Mouse (Mus musculus): ENCODE data around the gene Sdhc. TPM values are rescaled to one million over a fixed set of nuclear protein-coding genes. Genes with fewer than 3 reads are reported as not detected.

The Sdhc gene
- polyA plus RNA-seq (2012; rRNA removed) = 101 and 123 TPM in 2 replicates

DNA sequence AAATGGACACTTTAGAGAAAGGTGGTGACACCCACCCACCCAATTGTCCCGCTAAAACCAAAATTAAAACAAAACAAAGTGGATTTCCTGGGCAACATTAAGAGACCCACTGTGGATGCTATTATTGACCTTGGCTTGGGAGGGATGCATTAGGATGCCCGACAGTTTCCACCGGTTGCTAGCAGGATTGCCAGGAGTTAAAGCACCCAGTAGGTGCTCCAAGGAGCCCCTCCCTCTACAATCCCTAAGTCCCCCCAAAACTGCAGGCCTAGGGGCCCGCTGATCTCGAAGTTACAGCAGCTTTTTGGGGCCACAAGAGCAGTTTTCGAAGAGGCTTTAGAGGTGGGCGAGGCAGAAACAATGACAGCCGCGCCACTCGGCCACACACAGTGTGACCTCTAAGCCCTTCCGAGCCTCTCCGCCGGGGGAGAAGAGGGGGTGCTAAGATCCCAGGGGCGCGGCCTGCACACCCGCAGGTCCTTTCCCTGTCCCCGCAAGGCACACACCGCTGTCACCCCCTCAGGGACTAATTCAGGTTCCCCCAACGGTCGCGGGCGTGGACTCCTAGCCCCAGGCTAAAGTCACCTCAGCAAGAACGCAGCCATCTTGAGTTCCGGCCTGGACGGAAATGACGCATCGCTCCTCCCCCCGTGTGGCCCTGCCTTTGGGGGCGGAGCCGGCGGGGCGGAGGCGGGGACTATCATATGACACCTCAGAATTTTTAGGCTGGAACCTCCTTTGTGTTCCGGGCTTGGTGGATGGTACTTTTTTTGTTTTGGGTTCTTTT, at the start of gene Sdhc, which contains the start of gene Mpz:
Sdhc (minus strand) TSS at position 630 of the 787 bp plus-strand sequence.
Mpz (plus strand) TSS at position 738 of the 787 bp plus-strand sequence.

DNA sequence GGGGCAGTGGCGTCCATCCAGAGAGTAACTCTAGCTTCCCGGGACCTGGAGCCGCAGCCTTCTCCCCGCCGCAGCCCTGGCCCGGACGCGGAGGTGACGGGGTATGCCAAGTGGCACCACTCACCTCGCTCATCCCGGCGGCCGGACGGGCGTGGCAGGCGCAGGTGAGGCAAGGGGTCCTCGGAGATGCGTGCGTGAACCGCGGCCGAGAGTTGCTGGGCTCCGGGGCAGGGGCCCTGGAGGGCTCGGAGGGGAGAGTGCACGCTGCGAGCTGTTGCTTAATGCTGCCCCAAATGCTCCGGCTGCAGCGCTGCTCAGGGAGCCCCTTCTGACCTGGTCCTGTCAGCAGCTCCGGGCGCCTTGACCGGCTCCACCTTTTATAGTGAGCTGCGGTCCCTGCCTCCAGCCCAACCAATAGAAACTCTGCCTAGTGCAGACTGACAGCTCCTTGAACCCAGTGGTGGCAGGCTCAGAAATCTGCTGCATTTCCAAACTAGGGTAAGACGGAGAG, 45.5 kb upstream of the Sdhc start, which contains the start of gene Pcp4l1:
Pcp4l1 (minus strand) TSS at position 382 of the 511 bp plus-strand sequence.

DNA sequence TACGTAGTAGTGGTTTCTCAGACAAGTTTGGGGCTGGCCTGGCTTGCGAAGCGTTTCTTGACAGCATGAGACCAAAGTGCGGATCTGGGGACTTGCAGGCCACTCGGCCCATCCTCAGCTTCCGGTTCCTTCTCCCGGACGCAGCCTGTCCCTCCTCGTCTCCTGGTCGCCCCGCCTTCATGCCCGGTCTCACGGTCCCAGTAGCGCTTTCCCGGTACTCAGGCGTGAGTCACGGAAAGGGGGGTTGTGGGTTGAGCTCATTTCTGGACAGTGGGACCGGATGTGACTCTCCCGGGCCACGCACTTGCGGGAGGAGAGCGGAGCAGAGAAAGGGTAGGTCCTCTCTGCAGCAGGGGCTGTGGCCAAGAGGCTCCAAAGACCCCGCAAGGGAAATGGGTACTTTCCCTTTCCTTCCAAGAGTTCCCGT, 36.5 kb downstream of the Sdhc start, which contains the start of gene Cfap126:
Cfap126 (plus strand) TSS at position 46 of the 427 bp plus-strand sequence.

Other genes with a start within 250 kb of the Sdhc start
- gene Fcrlb, start 237.7 kb downstream of the Sdhc start, polyA plus RNA-seq (2012; rRNA removed) = 0.03 and 0.09 TPM in 2 replicates
- 0.21 and 0.35 TPM in 2 replicates for gene Fcrla, start 223.0 kb downstream of the Sdhc start, polyA plus RNA-seq (2012; rRNA removed)
- 2.3 and 3.0 TPM in 2 replicates for gene Fcgr2b, start 174.1 kb downstream of the Sdhc start, polyA plus RNA-seq (2012; rRNA removed)
- 2.2 and 3.8 TPM in 2 replicates for gene Fcgr4, start 131.7 kb downstream of the Sdhc start, polyA plus RNA-seq (2012; rRNA removed)
- 14.0 and 18.2 TPM in 2 replicates for gene Fcgr3, start 85.7 kb downstream of the Sdhc start, polyA plus RNA-seq (2012; rRNA removed)
- 2.0 and 2.2 TPM in 2 replicates for gene Cfap126, start 36.7 kb downstream of the Sdhc start, polyA plus RNA-seq (2012; rRNA removed)
- 0.08 and 0.11 TPM in 2 replicates for gene Mpz, start 108 bp upstream of the Sdhc start, polyA plus RNA-seq (2012; rRNA removed)
- 1.0 and 1.1 TPM in 2 replicates for gene Pcp4l1, start 45.7 kb upstream of the Sdhc start, polyA plus RNA-seq (2012; rRNA removed)
- gene Nr1i3, start 63.4 kb upstream of the Sdhc start, polyA plus RNA-seq (2012; rRNA removed) = 0.59 and 0.90 TPM in 2 replicates
- gene Tomm40l, start 71.9 kb upstream of the Sdhc start, polyA plus RNA-seq (2012; rRNA removed) = 10.6 and 11.9 TPM in 2 replicates
- gene Apoa2, start 74.5 kb upstream of the Sdhc start, polyA plus RNA-seq (2012; rRNA removed) = 2,548 and 2,817 TPM in 2 replicates
- 41.9 and 56.5 TPM in 2 replicates for gene Fcer1g, start 83.8 kb upstream of the Sdhc start, polyA plus RNA-seq (2012; rRNA removed)
- 0.18 and 0.24 TPM in 2 replicates for gene Adamts4, start 99.8 kb upstream of the Sdhc start, polyA plus RNA-seq (2012; rRNA removed)
- 80.1 and 91.3 TPM in 2 replicates for gene Ndufs2, start 100.8 kb upstream of the Sdhc start, polyA plus RNA-seq (2012; rRNA removed)
- gene B4galt3, start 119.7 kb upstream of the Sdhc start, polyA plus RNA-seq (2012; rRNA removed) = 12.0 and 15.2 TPM in 2 replicates
- 138 and 165 TPM in 2 replicates for gene Ppox, start 130.6 kb upstream of the Sdhc start, polyA plus RNA-seq (2012; rRNA removed)
- gene Usp21, start 137.4 kb upstream of the Sdhc start, polyA plus RNA-seq (2012; rRNA removed) = 16.5 and 19.1 TPM in 2 replicates
- 21.5 and 27.7 TPM in 2 replicates for gene Ufc1, start 144.4 kb upstream of the Sdhc start, polyA plus RNA-seq (2012; rRNA removed)
- 15.6 and 18.6 TPM in 2 replicates for gene Dedd, start 178.5 kb upstream of the Sdhc start, polyA plus RNA-seq (2012; rRNA removed)
- 20.0 and 23.2 TPM in 2 replicates for gene Nit1, start 195.0 kb upstream of the Sdhc start, polyA plus RNA-seq (2012; rRNA removed)
- 41.8 and 44.2 TPM in 2 replicates for gene Pfdn2, start 195.1 kb upstream of the Sdhc start, polyA plus RNA-seq (2012; rRNA removed)
- gene Klhdc9, start 210.2 kb upstream of the Sdhc start, polyA plus RNA-seq (2012; rRNA removed) = 0.23 and 0.24 TPM in 2 replicates
- gene Nectin4, start 219.5 kb upstream of the Sdhc start, polyA plus RNA-seq (2012; rRNA removed) = 0.06 and 0.21 TPM in 2 replicates
- 2.7 and 3.5 TPM in 2 replicates for gene Arhgap30, start 238.4 kb upstream of the Sdhc start, polyA plus RNA-seq (2012; rRNA removed)